Mouse (Mus musculus) hindbrain, embryonic 10.5 days (tissue): Measurements from ENCODE around the gene Olfr799. TPM values are rescaled to one million over a fixed set of nuclear protein-coding genes. Genes with fewer than 3 reads are reported as not detected.

Experiments used
- DNase-seq: peaks from one replicate; pipeline ENCODE4 v3.0.0-alpha.2; 2017; ENCODE audit warnings: low spot score
- H3K27ac ChIP-seq: fragments of 300-500 bp; sonication (generic); 2 replicates; pipeline ENCODE4 v1.5.1; 2016; ENCODE audit warnings: mild to moderate bottlenecking, moderate library complexity
- H3K27me3 ChIP-seq: fragments of 300-500 bp; sonication (generic); 2 replicates; pipeline ENCODE4 v1.6.1; 2016; ENCODE audit warnings: mild to moderate bottlenecking; ENCODE audit not compliant: poor library complexity, insufficient read depth, severe bottlenecking
- H3K36me3 ChIP-seq: fragments of 300-500 bp; sonication (generic); 2 replicates; pipeline ENCODE4 v1.6.1; 2016; ENCODE audit warnings: mild to moderate bottlenecking, moderate library complexity
- H3K4me1 ChIP-seq: fragments of 300-500 bp; sonication (generic); replicated peaks from 2 replicates; pipeline ENCODE4 v1.6.1; 2016; ENCODE audit warnings: mild to moderate bottlenecking
- H3K4me3 ChIP-seq: fragments of 300-500 bp; sonication (generic); 2 replicates; pipeline ENCODE4 v1.5.1; 2016; ENCODE audit warnings: mild to moderate bottlenecking, moderate library complexity
- H3K9me3 ChIP-seq: fragments of 300-500 bp; sonication (generic); 2 replicates; pipeline ENCODE4 v1.6.1; 2016; ENCODE audit warnings: mild to moderate bottlenecking, moderate library complexity
- WGBS: fragments of 180-500 bp; shearing (Covaris S2); methylation state at CpG from one replicate; pipeline ENCODE4 v1.1.7; 2016; 5-methylcytosine and 5-hydroxymethylcytosine counted together
- polyA plus RNA-seq: library from polyadenylated mRNA; unstranded; fragments of >200 nt; fragmentation: Nextera tagmentation; extraction: Ambion mirVana; gene quantifications from 2 replicates; pipeline ENCODE4 v1.2.1, GENCODE M21; 2016

Gene Olfr799
- polyA plus RNA-seq, result not detected in 2 replicates

DNA sequence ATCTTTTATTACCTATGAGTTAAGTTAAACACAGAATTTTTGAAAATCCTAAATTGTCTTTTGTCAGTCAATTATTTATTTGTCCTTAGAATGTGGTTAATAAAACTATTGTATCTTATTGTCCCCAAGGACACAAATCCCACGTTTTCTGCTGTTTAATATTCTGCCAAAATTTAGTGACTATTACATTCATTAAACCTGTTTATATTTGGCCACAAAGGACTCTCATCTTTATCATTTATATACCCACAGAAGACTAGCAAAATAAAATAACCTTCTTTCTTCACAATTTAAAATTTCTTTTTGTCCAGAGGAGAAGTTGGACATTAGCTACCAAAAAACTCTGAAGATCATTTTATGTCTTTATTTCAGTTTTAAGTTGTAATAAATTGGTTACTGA lies at the start of gene Olfr799:
Gene Olfr799, plus strand, starts transcription at position 301 of the 400 bp plus-strand sequence.
- Histone ChIP-seq H3K9me3 (no peaks in the 10 kb centered on the region), H3K4me1 (no peaks in the 10 kb centered on the region), H3K27me3 (no peaks in the 10 kb centered on the region), H3K36me3 (no peaks in the 10 kb centered on the region), H3K4me3 (no peak within 1 kb of the TSS), H3K27ac (no peak within 1 kb of the TSS)
- WGBS, result 48% methylated on average over 1 of the region's 1 CpGs
- DNase-seq, result no peak

DNA sequence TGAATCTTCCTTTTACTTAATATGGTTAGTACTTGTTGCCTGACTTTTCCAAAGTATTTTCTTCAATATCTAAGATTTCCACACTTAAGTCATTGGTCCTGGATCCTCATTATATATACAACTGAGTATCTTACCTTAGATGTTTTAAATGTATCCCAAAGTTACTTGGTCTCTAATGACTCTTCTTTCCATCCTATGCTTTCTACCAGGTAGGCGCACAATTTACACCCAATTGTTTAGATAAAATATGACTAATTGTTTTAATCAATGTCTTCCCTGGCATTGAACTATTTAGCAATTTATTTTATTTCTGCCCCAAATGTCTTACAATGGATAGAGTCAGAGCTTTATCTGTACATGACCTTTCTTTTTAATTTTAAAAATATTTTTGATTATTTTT lies 24.8 kb upstream of the Olfr799 start, which contains the start of gene Olfr796:
Gene Olfr796, minus strand, starts transcription at position 101 of the 400 bp plus-strand sequence.
- 93% methylated on average over 1 of the region's 1 CpGs for WGBS

DNA sequence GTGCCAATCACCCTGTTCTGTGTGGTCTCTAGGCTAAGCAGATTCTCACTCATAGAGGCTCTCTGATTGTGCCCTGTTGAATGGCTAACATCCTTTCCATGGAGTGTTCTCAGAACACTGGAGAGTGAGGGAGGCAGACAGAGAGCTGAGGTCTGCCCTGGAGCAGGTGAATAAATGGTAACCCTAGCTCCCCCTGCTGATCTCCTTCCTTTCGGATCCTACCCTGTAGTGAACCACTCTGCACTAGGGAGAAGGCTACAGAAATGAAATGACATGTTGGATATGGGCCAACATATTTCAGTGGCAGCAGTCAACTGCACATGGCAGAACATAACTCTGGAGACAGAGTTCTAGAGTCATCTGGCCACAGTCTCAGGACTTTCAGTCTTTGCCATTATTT lies 15.6 kb upstream of the Olfr799 start:
- no peak overlapping the region for H3K4me3 ChIP-seq
- no peak for DNase-seq
- 14% methylated on average over 1 of the region's 1 CpGs for WGBS
- no peaks in the 10 kb centered on the region for H3K36me3 ChIP-seq
- no peak overlapping the region for H3K27ac ChIP-seq
- H3K9me3 ChIP-seq, result no peaks in the 10 kb centered on the region
- no peaks in the 10 kb centered on the region for H3K4me1 ChIP-seq
- no peaks in the 10 kb centered on the region for H3K27me3 ChIP-seq

More for the DNA sequence above, 24.8 kb upstream of the Olfr799 start, which contains the start of gene Olfr796:
- H3K36me3 ChIP-seq, result no peaks in the 10 kb centered on the region
- no peak within 1 kb of the TSS for H3K27ac ChIP-seq
- no peaks in the 10 kb centered on the region for H3K27me3 ChIP-seq
- no peaks in the 10 kb centered on the region for H3K4me1 ChIP-seq
- no peak for DNase-seq
- no peaks in the 10 kb centered on the region for H3K9me3 ChIP-seq
- H3K4me3 ChIP-seq, result no peak within 1 kb of the TSS

DNA sequence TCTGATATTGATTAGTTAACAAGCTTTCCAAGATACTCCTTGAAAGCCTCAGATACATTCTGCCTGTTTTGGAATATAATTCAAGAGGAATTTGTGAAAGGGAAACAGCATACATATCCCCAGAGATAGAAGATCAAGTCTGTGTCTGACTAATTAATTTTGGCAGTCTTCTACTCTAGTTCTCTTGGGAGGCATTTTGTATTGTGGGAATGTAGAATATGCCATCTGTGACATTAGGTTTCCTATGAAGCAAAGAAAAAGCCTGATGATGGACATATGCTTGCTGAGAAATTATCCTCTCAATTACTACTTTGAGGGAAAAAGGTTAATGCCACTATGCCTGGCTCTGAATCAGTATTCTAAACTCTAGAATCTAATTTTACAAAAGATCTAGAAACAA lies 14.0 kb upstream of the Olfr799 start:
- Histone ChIP-seq H3K9me3 (no peaks in the 10 kb centered on the region), H3K27me3 (no peaks in the 10 kb centered on the region), H3K4me1 (no peaks in the 10 kb centered on the region), H3K36me3 (no peaks in the 10 kb centered on the region), H3K27ac (no peak overlapping the region), H3K4me3 (no peak overlapping the region)
- DNase-seq, result no peak

- WGBS, result 88% methylated on average over 1 of the region's 1 CpGs
Measured at GRCm38 (mm10) chr10:129627834-129628233, 9.4 kb upstream of the Olfr799 start, which contains the start of gene Olfr798. Olfr798 (minus strand) TSS chr10:129627934.

GRCm38 (mm10) chr10:129651763-129652162 lies 14.5 kb downstream of the Olfr799 start:
- H3K4me1 ChIP-seq, result no peaks in the 10 kb centered on the region
- DNase-seq, result no peak
- 79% methylated on average over 1 of the region's 1 CpGs for WGBS

More at GRCm38 (mm10) chr10:129627834-129628233, 9.4 kb upstream of the Olfr799 start, which contains the start of gene Olfr798:
- H3K9me3 ChIP-seq, result no peaks in the 10 kb centered on the region
- no peak for DNase-seq
- no peaks in the 10 kb centered on the region for H3K4me1 ChIP-seq
- H3K27ac ChIP-seq, result no peak within 1 kb of the TSS
- H3K27me3 ChIP-seq, result no peaks in the 10 kb centered on the region
- no peaks in the 10 kb centered on the region for H3K36me3 ChIP-seq
- H3K4me3 ChIP-seq, result no peak within 1 kb of the TSS

DNA sequence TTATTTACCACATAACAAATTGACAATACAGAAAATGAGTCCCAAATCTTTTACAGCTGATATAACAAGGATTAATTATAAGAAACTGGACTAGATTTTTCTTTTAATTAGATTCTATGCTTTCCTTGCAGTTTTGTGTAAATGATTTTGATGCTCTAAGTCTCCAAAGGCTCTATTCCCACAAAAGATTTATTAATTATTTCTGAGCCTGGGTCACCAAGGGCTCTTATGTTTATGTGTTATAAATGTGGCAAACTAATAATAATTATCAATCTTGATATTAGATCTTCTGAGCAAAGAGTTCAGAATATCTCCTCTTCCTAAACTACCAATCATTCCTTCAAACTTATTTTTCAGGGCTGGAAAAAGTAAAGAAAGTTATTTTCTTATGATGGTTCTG lies 20.1 kb downstream of the Olfr799 start, which contains the start of gene Olfr800:
Gene Olfr800, plus strand, starts transcription at position 301 of the 400 bp plus-strand sequence.
- H3K27me3 ChIP-seq, result no peaks in the 10 kb centered on the region
- H3K9me3 ChIP-seq, result no peaks in the 10 kb centered on the region
- no peak within 1 kb of the TSS for H3K4me3 ChIP-seq
- no peaks in the 10 kb centered on the region for H3K36me3 ChIP-seq
- H3K4me1 ChIP-seq, result no peaks in the 10 kb centered on the region
- no peak for DNase-seq
- no peak within 1 kb of the TSS for H3K27ac ChIP-seq

More at GRCm38 (mm10) chr10:129651763-129652162, 14.5 kb downstream of the Olfr799 start:
- Histone ChIP-seq H3K27me3 (no peaks in the 10 kb centered on the region), H3K9me3 (no peaks in the 10 kb centered on the region), H3K27ac (no peak overlapping the region), H3K36me3 (no peaks in the 10 kb centered on the region), H3K4me3 (no peak overlapping the region)

GRCm38 (mm10) chr10:129673765-129674164 lies 36.5 kb downstream of the Olfr799 start, which contains the start of gene Olfr801:
Olfr801 (minus strand) TSS chr10:129673865.
- H3K4me3 ChIP-seq, result no peak within 1 kb of the TSS
- H3K27ac ChIP-seq, result no peak within 1 kb of the TSS
- no peaks in the 10 kb centered on the region for H3K36me3 ChIP-seq
- WGBS, result 78% methylated on average over 1 of the region's 1 CpGs
- H3K9me3 ChIP-seq, result no peaks in the 10 kb centered on the region
- H3K4me1 ChIP-seq, result no peaks in the 10 kb centered on the region
- H3K27me3 ChIP-seq, result no peaks in the 10 kb centered on the region
- DNase-seq, result no peak

DNA sequence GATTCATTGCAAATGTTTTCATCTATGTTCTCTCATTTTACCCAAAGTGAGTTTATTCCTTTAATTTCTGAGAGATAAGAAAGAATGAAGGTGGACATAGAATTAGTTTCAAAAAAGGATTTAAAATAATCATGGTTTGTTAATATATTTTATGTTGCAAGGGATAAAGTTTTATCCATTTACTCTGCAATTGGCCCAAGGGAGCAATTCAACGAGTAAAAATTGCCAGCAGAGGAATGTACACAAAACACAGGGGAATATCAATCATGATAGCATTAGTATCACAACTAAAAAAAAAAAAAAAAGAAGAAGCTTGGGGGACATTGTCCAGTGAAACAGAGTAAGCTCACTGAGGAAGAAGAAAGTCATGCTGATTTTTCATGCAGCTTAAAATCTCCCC lies 50.8 kb downstream of the Olfr799 start, which contains the start of gene Olfr802:
Gene Olfr802, minus strand, starts transcription at position 101 of the 400 bp plus-strand sequence.
- WGBS, result 87% methylated on average over 1 of the region's 1 CpGs
- DNase-seq, result no peak
- H3K27me3 ChIP-seq, result no peaks in the 10 kb centered on the region
- H3K27ac ChIP-seq, result no peak within 1 kb of the TSS
- no peaks in the 10 kb centered on the region for H3K9me3 ChIP-seq
- H3K36me3 ChIP-seq, result no peaks in the 10 kb centered on the region
- H3K4me1 ChIP-seq, result no peaks in the 10 kb centered on the region
- H3K4me3 ChIP-seq, result no peak within 1 kb of the TSS

DNA sequence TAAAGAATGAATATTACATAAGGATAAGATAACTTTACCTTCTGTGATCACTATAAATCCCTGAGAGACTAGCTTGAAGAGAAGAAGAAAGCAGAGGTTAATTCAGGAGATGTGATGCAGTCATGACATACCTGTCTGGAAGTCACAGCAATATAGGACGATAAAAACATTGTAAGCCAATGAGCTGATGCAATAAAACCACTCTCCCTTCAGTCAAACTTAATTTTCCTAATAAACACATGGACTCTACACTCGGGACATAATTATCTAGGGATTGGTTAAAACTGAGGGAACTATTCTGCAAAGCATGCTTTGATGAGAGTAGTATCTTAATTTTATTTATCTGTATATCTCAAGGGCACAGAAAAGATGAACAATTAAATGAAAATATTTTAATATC lies 56.9 kb downstream of the Olfr799 start, which contains the start of gene Olfr803:
Gene Olfr803, minus strand, starts transcription at position 101 of the 400 bp plus-strand sequence.
- Histone ChIP-seq H3K4me3 (no peak within 1 kb of the TSS), H3K36me3 (no peaks in the 10 kb centered on the region), H3K9me3 (no peaks in the 10 kb centered on the region), H3K27ac (no peak within 1 kb of the TSS), H3K27me3 (no peaks in the 10 kb centered on the region), H3K4me1 (no peaks in the 10 kb centered on the region)
- DNase-seq, result no peak
- WGBS, result 77% methylated on average over 2 of the region's 2 CpGs

Other genes with a start within 250 kb of the Olfr799 start
- not detected in 2 replicates for gene Olfr785, start 232.1 kb upstream of the Olfr799 start, polyA plus RNA-seq
- not detected in 2 replicates for gene Olfr786, start 210.2 kb upstream of the Olfr799 start, polyA plus RNA-seq
- gene Olfr787, start 175.6 kb upstream of the Olfr799 start, polyA plus RNA-seq, result not detected in 2 replicates
- not detected in 2 replicates for gene Olfr788, start 166.5 kb upstream of the Olfr799 start, polyA plus RNA-seq
- gene Olfr789, start 152.7 kb upstream of the Olfr799 start, polyA plus RNA-seq, result not detected in 2 replicates
- gene Olfr790, start 139.0 kb upstream of the Olfr799 start, polyA plus RNA-seq, result not detected in 2 replicates
- gene Olfr791, start 115.7 kb upstream of the Olfr799 start, polyA plus RNA-seq, result not detected in 2 replicates
- not detected in 2 replicates for gene Olfr792, start 98.3 kb upstream of the Olfr799 start, polyA plus RNA-seq
- not detected in 2 replicates for gene Olfr794, start 69.8 kb upstream of the Olfr799 start, polyA plus RNA-seq
- gene Olfr796, start 24.9 kb upstream of the Olfr799 start, polyA plus RNA-seq, result not detected in 2 replicates
- gene Olfr798, start 9.6 kb upstream of the Olfr799 start, polyA plus RNA-seq, result not detected in 2 replicates
- gene Olfr800, start 20.2 kb downstream of the Olfr799 start, polyA plus RNA-seq, result not detected in 2 replicates
- not detected in 2 replicates for gene Olfr801, start 36.4 kb downstream of the Olfr799 start, polyA plus RNA-seq
- gene Olfr802, start 50.7 kb downstream of the Olfr799 start, polyA plus RNA-seq, result not detected in 2 replicates
- not detected in 2 replicates for gene Olfr803, start 56.8 kb downstream of the Olfr799 start, polyA plus RNA-seq
- not detected in 2 replicates for gene Olfr804, start 65.7 kb downstream of the Olfr799 start, polyA plus RNA-seq
- not detected in 2 replicates for gene Olfr805, start 91.9 kb downstream of the Olfr799 start, polyA plus RNA-seq
- not detected in 2 replicates for gene Olfr806, start 104.4 kb downstream of the Olfr799 start, polyA plus RNA-seq
- gene Olfr807, start 120.3 kb downstream of the Olfr799 start, polyA plus RNA-seq, result not detected in 2 replicates
- gene Olfr808, start 128.0 kb downstream of the Olfr799 start, polyA plus RNA-seq, result not detected in 2 replicates
- gene Olfr809, start 137.2 kb downstream of the Olfr799 start, polyA plus RNA-seq, result not detected in 2 replicates
- gene Olfr810, start 157.4 kb downstream of the Olfr799 start, polyA plus RNA-seq, result not detected in 2 replicates
- gene Olfr811, start 166.9 kb downstream of the Olfr799 start, polyA plus RNA-seq, result not detected in 2 replicates
- not detected in 2 replicates for gene Olfr812, start 208.6 kb downstream of the Olfr799 start, polyA plus RNA-seq
- not detected in 2 replicates for gene Olfr813, start 217.9 kb downstream of the Olfr799 start, polyA plus RNA-seq
- not detected in 2 replicates for gene Olfr814, start 242.4 kb downstream of the Olfr799 start, polyA plus RNA-seq